Mouse (Mus musculus): ENCODE measurements at regions not wholly inside any gene's neighbourhood (a gene's known extent, or its start where the extent isn't known, plus 50 kb on each side); places are given as distances from the start of the nearest gene placed in this dataset.
A peak's percentile ranks its signal among the peaks of the same experiment; 100 is the strongest.

GRCm38 (mm10) chr5:144621967-144622366 lies 76.3 kb downstream of the Nptx2 start:
- no peak for ATAC-seq

GRCm38 (mm10) chr5:144623358-144623757 lies 77.7 kb downstream of the Nptx2 start:
- Histone ChIP-seq H3K27ac (no peak overlapping the region; the same call in 1 of the 2 replicates), H3K9ac (replicated peaks) (no peak overlapping the region), H3K4me2 (replicated peaks) (no peak overlapping the region), H3K4me3 (replicated peaks) (no peak overlapping the region), H3K4me1 (replicated peaks) (peaks cover 6% of the 10 kb centered on the region; the same call in 1 of the 2 replicates), H3K27me3 (no peaks in the 10 kb centered on the region), H3K36me3 (no peaks in the 10 kb centered on the region), H3K9me3 (peaks cover 4% of the 10 kb centered on the region; the same call in 1 of the 2 replicates)
- ATAC-seq = no peak
- WGBS = 78% methylated on average over 10 of the region's 10 CpGs

More at GRCm38 (mm10) chr5:144621967-144622366, 76.3 kb downstream of the Nptx2 start:
- 45% methylated on average over 14 of the region's 14 CpGs for WGBS
- no peak overlapping the region for H3K4me2 ChIP-seq (replicated peaks)
- no peak overlapping the region for H3K9ac ChIP-seq (replicated peaks)
- peaks cover 4% of the 10 kb centered on the region; the same call in 1 of the 2 replicates for H3K9me3 ChIP-seq
- H3K36me3 ChIP-seq = no peaks in the 10 kb centered on the region
- H3K4me1 ChIP-seq (replicated peaks) = peaks cover 6% of the 10 kb centered on the region; the same call in 1 of the 2 replicates
- H3K4me3 ChIP-seq (replicated peaks) = no peak overlapping the region
- H3K27ac ChIP-seq = no peak overlapping the region
- no peaks in the 10 kb centered on the region for H3K27me3 ChIP-seq

- Histone ChIP-seq H3K4me1 (replicated peaks) (no peaks in the 10 kb centered on the region), H3K27me3 (no peaks in the 10 kb centered on the region), H3K4me2 (replicated peaks) (no peak overlapping the region), H3K36me3 (no peaks in the 10 kb centered on the region), H3K27ac (no peak overlapping the region), H3K9ac (replicated peaks) (no peak overlapping the region), H3K4me3 (replicated peaks) (no peak overlapping the region), H3K9me3 (no peaks in the 10 kb centered on the region)
- WGBS = 88% methylated on average over 6 of the region's 6 CpGs
- no peak for ATAC-seq
Observed at GRCm38 (mm10) chr5:144632295-144632694, 86.6 kb downstream of the Nptx2 start.

- no peak for ATAC-seq
- H3K4me1 ChIP-seq (replicated peaks) = peaks cover 10% of the 10 kb centered on the region
- no peaks in the 10 kb centered on the region for H3K36me3 ChIP-seq
- WGBS = 62% methylated on average over 3 of the region's 3 CpGs
- no peak overlapping the region for H3K4me3 ChIP-seq (replicated peaks)
- H3K27me3 ChIP-seq = no peaks in the 10 kb centered on the region
- H3K9me3 ChIP-seq = no peaks in the 10 kb centered on the region
- H3K27ac ChIP-seq = no peak overlapping the region
- no peak overlapping the region for H3K4me2 ChIP-seq (replicated peaks)
- no peak overlapping the region for H3K9ac ChIP-seq (replicated peaks)
Observed at GRCm38 (mm10) chr5:144638631-144639030, 92.9 kb downstream of the Nptx2 start.

DNA sequence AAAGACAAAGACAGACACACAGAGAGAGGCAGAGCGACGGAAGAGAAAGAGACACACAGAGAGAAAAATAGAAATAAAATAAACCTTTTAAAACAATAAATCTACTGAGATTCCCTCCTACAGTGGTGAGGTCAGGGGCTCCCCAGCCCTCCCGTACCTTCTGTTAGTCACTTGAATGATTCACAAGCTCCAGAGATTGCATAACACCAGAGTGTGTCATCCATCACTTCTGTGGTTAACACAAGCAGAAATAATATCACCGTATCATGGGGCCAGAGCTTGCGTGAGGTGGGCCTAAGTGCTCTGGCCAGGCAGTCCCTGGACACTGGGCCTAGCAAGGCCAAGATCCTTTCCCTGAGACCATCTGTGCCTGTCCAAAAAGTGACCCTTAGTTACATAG lies 93.9 kb downstream of the Nptx2 start:
- Histone ChIP-seq H3K9me3 (no peaks in the 10 kb centered on the region), H3K27ac (no peak overlapping the region), H3K27me3 (no peaks in the 10 kb centered on the region), H3K4me2 (replicated peaks) (no peak overlapping the region), H3K36me3 (no peaks in the 10 kb centered on the region), H3K4me1 (replicated peaks) (peaks cover 18% of the 10 kb centered on the region), H3K9ac (replicated peaks) (no peak overlapping the region), H3K4me3 (replicated peaks) (no peak overlapping the region)
- no peak for ATAC-seq
- WGBS = 94% methylated on average over 5 of the region's 5 CpGs

- no peaks in the 10 kb centered on the region for H3K27me3 ChIP-seq
- no peak overlapping the region for H3K4me3 ChIP-seq (replicated peaks)
- H3K4me2 ChIP-seq (replicated peaks) = no peak overlapping the region
- peaks cover 27% of the 10 kb centered on the region for H3K4me1 ChIP-seq (replicated peaks)
- no peaks in the 10 kb centered on the region for H3K36me3 ChIP-seq
- H3K27ac ChIP-seq = peak overlapping the region; percentile 37; the same call in 1 of the 2 replicates
- ATAC-seq = no peak
- no peak overlapping the region for H3K9ac ChIP-seq (replicated peaks)
- H3K9me3 ChIP-seq = no peaks in the 10 kb centered on the region
- WGBS = 65% methylated on average over 8 of the region's 8 CpGs
Observed at GRCm38 (mm10) chr5:144642766-144643165, 97.1 kb downstream of the Nptx2 start.

- H3K27me3 ChIP-seq = no peaks in the 10 kb centered on the region
- no peak overlapping the region for H3K4me2 ChIP-seq (replicated peaks)
- H3K4me3 ChIP-seq (replicated peaks) = no peak overlapping the region
- H3K9me3 ChIP-seq = no peaks in the 10 kb centered on the region
- no peak overlapping the region for H3K9ac ChIP-seq (replicated peaks)
- H3K4me1 ChIP-seq (replicated peaks) = peaks cover 27% of the 10 kb centered on the region
- peak; percentile 53; the same call in 1 of the 2 replicates for ATAC-seq
- no peak overlapping the region for H3K27ac ChIP-seq
- WGBS = 44% methylated on average over 2 of the region's 2 CpGs
- H3K36me3 ChIP-seq = no peaks in the 10 kb centered on the region
Observed at GRCm38 (mm10) chr5:144643438-144643837, 97.7 kb downstream of the Nptx2 start.

- ATAC-seq = peak; percentile 69
- H3K4me3 ChIP-seq (replicated peaks) = no peak overlapping the region
- H3K4me2 ChIP-seq (replicated peaks) = no peak overlapping the region
- H3K36me3 ChIP-seq = no peaks in the 10 kb centered on the region
- no peaks in the 10 kb centered on the region for H3K27me3 ChIP-seq
- H3K9me3 ChIP-seq = no peaks in the 10 kb centered on the region
- peaks cover 27% of the 10 kb centered on the region for H3K4me1 ChIP-seq (replicated peaks)
- H3K9ac ChIP-seq (replicated peaks) = no peak overlapping the region
- peak overlapping the region; percentile 49; the same call in 1 of the 2 replicates for H3K27ac ChIP-seq
- 2% methylated on average over 3 of the region's 3 CpGs for WGBS
Observed at GRCm38 (mm10) chr5:144645367-144645766, 99.7 kb downstream of the Nptx2 start.

DNA sequence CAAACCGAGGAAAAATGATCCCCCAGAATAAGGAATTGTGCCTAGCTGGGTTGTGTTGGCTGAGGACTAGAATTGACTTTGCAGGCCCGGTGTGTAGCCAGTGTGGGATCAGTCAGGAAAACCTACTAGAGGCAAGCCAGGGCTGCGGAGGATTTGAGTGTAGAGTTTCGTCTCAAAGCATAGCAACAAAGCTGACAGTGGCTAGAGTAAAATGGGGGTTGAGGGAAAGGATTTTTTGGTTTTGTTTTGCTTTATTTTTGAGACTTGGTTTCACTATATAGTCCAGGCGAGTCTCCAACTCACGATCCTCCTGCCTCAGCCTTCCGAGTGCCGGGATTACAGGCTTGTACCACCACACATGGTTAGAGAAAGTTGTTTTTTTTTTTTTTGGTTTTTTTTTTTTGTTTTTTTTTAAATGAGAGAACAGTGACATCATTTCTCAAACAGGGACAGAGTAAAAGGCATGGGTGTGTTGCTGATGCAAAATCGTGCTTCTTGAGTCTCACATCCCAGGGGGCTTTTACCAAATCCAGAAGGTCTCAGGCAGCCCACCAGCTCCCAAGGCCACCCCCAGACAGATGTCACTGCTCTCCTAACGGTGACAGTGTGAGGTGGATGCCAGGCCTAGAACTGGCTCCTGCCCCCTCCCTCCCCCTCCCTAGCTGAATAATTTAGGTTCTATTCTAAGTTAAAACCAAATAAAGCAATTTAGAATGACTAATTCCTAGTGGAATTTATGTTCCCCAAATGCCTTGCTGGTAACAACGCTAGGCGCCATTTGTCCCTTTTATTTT lies 101.8 kb downstream of the Nptx2 start:
- no peak for ATAC-seq
- Histone ChIP-seq H3K4me3 (replicated peaks) (no peak overlapping the region), H3K27me3 (no peaks in the 10 kb centered on the region), H3K4me1 (replicated peaks) (peaks cover 27% of the 10 kb centered on the region), H3K36me3 (no peaks in the 10 kb centered on the region), H3K9ac (replicated peaks) (no peak overlapping the region), H3K27ac (no peak overlapping the region), H3K4me2 (replicated peaks) (no peak overlapping the region), H3K9me3 (no peaks in the 10 kb centered on the region)
- 83% methylated on average over 12 of the region's 12 CpGs for WGBS

DNA sequence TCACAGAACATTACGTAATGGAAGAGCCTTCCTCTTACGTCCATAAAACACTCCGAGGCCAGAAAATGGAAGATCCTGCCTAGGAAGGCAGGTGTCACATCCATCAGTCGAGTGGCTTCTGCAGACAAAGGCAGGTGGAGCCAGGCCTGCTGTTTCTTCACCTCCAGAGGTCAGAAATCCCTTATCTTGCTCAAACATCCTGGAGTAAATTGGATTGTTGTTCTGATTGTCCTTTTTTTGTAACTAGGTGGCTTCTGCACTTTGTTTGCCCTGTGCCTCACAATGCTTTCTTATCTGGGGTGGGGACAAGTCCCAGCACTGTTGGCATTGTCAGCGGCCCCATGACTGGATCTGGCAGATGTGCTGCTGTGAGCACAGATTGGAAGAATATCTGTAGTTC lies 106.5 kb downstream of the Nptx2 start:
- ATAC-seq = no peak
- 0 out of 2 replicates have a peak, but pooled peaks cover 7% of the 10 kb centered on the region for H3K9me3 ChIP-seq
- no peaks in the 10 kb centered on the region for H3K36me3 ChIP-seq
- no peak overlapping the region for H3K4me3 ChIP-seq (replicated peaks)
- no peaks in the 10 kb centered on the region for H3K27me3 ChIP-seq
- H3K27ac ChIP-seq = no peak overlapping the region
- H3K9ac ChIP-seq (replicated peaks) = no peak overlapping the region
- H3K4me2 ChIP-seq (replicated peaks) = no peak overlapping the region
- no peaks in the 10 kb centered on the region for H3K4me1 ChIP-seq (replicated peaks)
- 85% methylated on average over 5 of the region's 5 CpGs for WGBS

DNA sequence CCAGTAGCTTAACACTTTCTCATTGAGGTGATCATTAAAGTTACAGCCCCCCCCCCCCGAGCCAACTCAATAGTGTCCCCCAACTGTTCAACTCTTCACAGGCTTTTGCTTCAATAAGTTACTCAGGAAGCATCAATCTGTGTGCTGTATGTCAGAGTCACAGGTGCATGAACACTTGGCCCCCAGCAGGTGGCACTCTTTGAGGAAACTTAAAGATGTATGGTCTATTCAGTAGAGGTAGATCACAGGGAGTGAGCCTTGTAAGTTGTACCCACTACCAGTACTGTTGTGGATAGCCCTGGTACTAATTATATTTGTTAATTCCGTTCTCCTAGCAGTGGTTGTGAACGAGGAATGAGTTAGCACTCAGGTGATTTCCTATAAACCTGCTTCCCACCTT lies 99.6 kb downstream of the Tmem130 start:
- Histone ChIP-seq H3K4me2 (replicated peaks) (no peak overlapping the region), H3K36me3 (no peaks in the 10 kb centered on the region), H3K27ac (no peak overlapping the region), H3K9me3 (no peaks in the 10 kb centered on the region), H3K27me3 (peaks cover 6% of the 10 kb centered on the region; the same call in 1 of the 2 replicates), H3K4me3 (replicated peaks) (no peak overlapping the region), H3K4me1 (replicated peaks) (no peaks in the 10 kb centered on the region), H3K9ac (replicated peaks) (no peak overlapping the region)
- no peak for ATAC-seq
- WGBS = 83% methylated on average over 3 of the region's 3 CpGs

DNA sequence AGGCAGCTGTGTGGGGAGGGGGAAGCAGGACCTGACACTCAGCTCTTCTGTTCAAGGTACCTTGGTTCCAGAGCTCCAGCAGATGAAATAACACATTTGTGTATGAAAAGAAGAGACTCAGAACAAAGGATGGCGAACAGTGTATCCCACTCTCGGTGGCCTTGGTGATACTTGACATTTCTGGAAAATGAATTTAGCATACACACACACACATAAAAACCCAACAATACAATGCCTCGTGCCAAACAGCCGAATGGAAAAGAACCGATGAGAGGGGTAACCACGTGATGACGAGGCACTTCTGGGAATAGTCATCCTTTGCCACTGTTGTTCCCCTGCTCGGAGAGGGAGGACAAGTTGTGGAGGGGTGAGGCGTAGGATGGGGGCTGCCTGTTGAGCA lies 97.6 kb downstream of the Tmem130 start:
- peaks cover 6% of the 10 kb centered on the region; the same call in 1 of the 2 replicates for H3K27me3 ChIP-seq
- WGBS = 78% methylated on average over 9 of the region's 9 CpGs
- ATAC-seq = no peak
- H3K36me3 ChIP-seq = no peaks in the 10 kb centered on the region
- no peak overlapping the region for H3K9ac ChIP-seq (replicated peaks)
- no peak overlapping the region for H3K27ac ChIP-seq
- H3K4me1 ChIP-seq (replicated peaks) = peaks cover 3% of the 10 kb centered on the region; the same call in 1 of the 2 replicates
- H3K4me3 ChIP-seq (replicated peaks) = no peak overlapping the region
- no peaks in the 10 kb centered on the region for H3K9me3 ChIP-seq
- H3K4me2 ChIP-seq (replicated peaks) = no peak overlapping the region

All from midbrain, embryonic 13.5 days (tissue).